Mouse (Mus musculus) liver, postnatal 0 days (tissue): ENCODE measurements around the gene Lelp1. TPM values are rescaled to one million over a fixed set of nuclear protein-coding genes. Genes with fewer than 3 reads are reported as not detected.

Experiments used
- ATAC-seq: fragments of 200-750 bp; cut with Nextera tagmentation; 2 replicates; pipeline ENCODE4 v1.8.0; 2017; ENCODE audit warnings: mild to moderate bottlenecking, moderate library complexity
- DNase-seq: peaks from one replicate; pipeline ENCODE4 v3.0.0-alpha.2; 2016
- H3K27ac ChIP-seq: fragments of 300-500 bp; sonication (generic); 2 replicates; pipeline ENCODE4 v1.5.1; 2014; ENCODE audit warnings: antibody characterized with exemption, moderate library complexity, mild to moderate bottlenecking, low read depth
- H3K27me3 ChIP-seq: fragments of 300-500 bp; sonication (generic); 2 replicates; pipeline ENCODE4 v1.6.1; 2014; ENCODE audit warnings: low read length, control low read depth, mixed read lengths; ENCODE audit not compliant: insufficient read depth
- H3K36me3 ChIP-seq: fragments of 300-500 bp; sonication (generic); replicated peaks from 2 replicates; pipeline ENCODE4 v1.6.1; 2014; ENCODE audit warnings: mild to moderate bottlenecking, control low read depth, low read length, moderate library complexity, mixed read lengths; ENCODE audit not compliant: insufficient read depth
- H3K4me1 ChIP-seq: fragments of 300-500 bp; sonication (generic); 2 replicates; pipeline ENCODE4 v1.6.1; 2014; ENCODE audit warnings: antibody characterized with exemption, mild to moderate bottlenecking, control low read depth; ENCODE audit not compliant: insufficient read depth
- H3K4me2 ChIP-seq: fragments of 300-500 bp; sonication (generic); 2 replicates; pipeline ENCODE4 v1.6.1; 2014; ENCODE audit warnings: low read depth, mild to moderate bottlenecking, low read length, moderate library complexity, mixed read lengths
- H3K4me3 ChIP-seq: fragments of 300-500 bp; sonication (generic); 2 replicates; pipeline ENCODE4 v1.5.1; 2014; ENCODE audit warnings: low read depth, low read length
- H3K9ac ChIP-seq: fragments of 300-500 bp; sonication (generic); replicated peaks from 2 replicates; pipeline ENCODE4 v1.6.1; 2014; ENCODE audit warnings: mild to moderate bottlenecking, moderate library complexity
- H3K9me3 ChIP-seq: fragments of 300-500 bp; sonication (generic); 2 replicates; pipeline ENCODE4 v1.6.1; 2016; ENCODE audit warnings: mild to moderate bottlenecking, control low read depth, low read length, mixed read lengths
- CTCF ChIP-seq: sonication (generic); IDR thresholded peaks from 2 replicates; pipeline ENCODE4 v1.5.1; 2016; ENCODE audit warnings: antibody characterized with exemption, low read depth
- EP300 ChIP-seq: IDR thresholded peaks from 2 replicates; pipeline ENCODE4 v1.6.1; 2016; ENCODE audit warnings: antibody characterized with exemption, low read depth, mild to moderate bottlenecking
- WGBS: fragments of 180-500 bp; shearing (Covaris S2); extraction: QIAGEN DNeasy Blood & Tissue Kit; methylation state at CpG from one replicate; pipeline ENCODE4 v1.1.7; 2014; ENCODE audit not compliant: insufficient replicate concordance; 5-methylcytosine and 5-hydroxymethylcytosine counted together
- polyA plus RNA-seq: library from polyadenylated mRNA; unstranded; fragments of >200 nt; fragmentation: Nextera tagmentation; extraction: Ambion mirVana; gene quantifications from 2 replicates; pipeline ENCODE4 v1.2.1, GENCODE M21; 2015

Gene Lelp1
- polyA plus RNA-seq, 1 experiment from 2014 or later, result not detected

- Histone ChIP-seq H3K27me3 (no peaks in the 10 kb centered on the region), H3K9me3 (no peaks in the 10 kb centered on the region), H3K36me3 (no peaks in the 10 kb centered on the region), H3K4me2 (no peak overlapping the region), H3K4me1 (no peaks in the 10 kb centered on the region), H3K27ac (no peak overlapping the region), H3K4me3 (no peak overlapping the region), H3K9ac (no peak overlapping the region)
- no peak for DNase-seq
- WGBS, result 43% methylated on average over 2 of the region's 2 CpGs
- TF ChIP-seq CTCF (peak; percentile 26; the same call in 1 of the 2 replicates), EP300 (no peak)
- no peak for ATAC-seq
These were observed 4.9 kb upstream of the Lelp1 start for GRCm38 (mm10) chr3:92147420-92147819.

- no peak for DNase-seq
- Histone ChIP-seq H3K4me1 (no peaks in the 10 kb centered on the region), H3K36me3 (no peaks in the 10 kb centered on the region), H3K4me3 (no peak within 1 kb of the TSS), H3K4me2 (no peak within 1 kb of the TSS), H3K27me3 (no peaks in the 10 kb centered on the region), H3K9ac (no peak within 1 kb of the TSS), H3K9me3 (no peaks in the 10 kb centered on the region), H3K27ac (no peak within 1 kb of the TSS)
- no peak for ATAC-seq
- WGBS, result 72% methylated on average over 5 of the region's 5 CpGs
- TF ChIP-seq CTCF (no peak), EP300 (no peak)
These were observed 18.7 kb downstream of the Lelp1 start, which contains the start of gene Prr9 for GRCm38 (mm10) chr3:92123847-92124246. TSS of gene Prr9 (minus strand) at chr3:92123947.

GRCm38 (mm10) chr3:92120902-92121301 is 21.6 kb downstream of the Lelp1 start:
- no peaks in the 10 kb centered on the region for H3K27me3 ChIP-seq
- H3K9me3 ChIP-seq, result no peaks in the 10 kb centered on the region
- H3K27ac ChIP-seq, result no peak overlapping the region
- no peak overlapping the region for H3K9ac ChIP-seq
- ATAC-seq, result no peak
- no peak overlapping the region for H3K4me3 ChIP-seq
- no peak for DNase-seq
- TF ChIP-seq CTCF (no peak), EP300 (no peak)
- no peaks in the 10 kb centered on the region for H3K36me3 ChIP-seq
- H3K4me2 ChIP-seq, result no peak overlapping the region
- WGBS, result 70% methylated on average over 3 of the region's 3 CpGs
- no peaks in the 10 kb centered on the region for H3K4me1 ChIP-seq

DNA sequence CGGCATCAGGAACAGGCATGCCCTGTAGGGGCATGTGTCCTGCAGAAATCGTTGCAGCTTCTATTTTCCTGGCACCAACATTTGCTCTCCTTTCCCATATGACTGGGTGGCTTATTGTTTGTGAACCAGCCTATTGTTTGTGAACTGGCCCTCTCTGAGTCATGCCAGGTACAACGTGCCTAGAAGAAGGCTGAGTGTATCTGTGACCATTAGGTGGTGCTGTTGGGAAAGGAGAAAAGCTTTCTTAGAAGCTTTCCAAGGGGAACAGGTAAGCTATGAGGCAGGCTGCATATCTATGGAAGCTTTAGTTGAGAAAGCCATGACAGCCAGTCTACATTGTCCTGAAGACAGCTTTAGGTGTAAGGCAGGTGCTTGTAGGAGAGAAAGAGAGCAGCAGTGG is 24.6 kb downstream of the Lelp1 start:
- TF ChIP-seq EP300 (no peak), CTCF (peak; percentile 40)

DNA sequence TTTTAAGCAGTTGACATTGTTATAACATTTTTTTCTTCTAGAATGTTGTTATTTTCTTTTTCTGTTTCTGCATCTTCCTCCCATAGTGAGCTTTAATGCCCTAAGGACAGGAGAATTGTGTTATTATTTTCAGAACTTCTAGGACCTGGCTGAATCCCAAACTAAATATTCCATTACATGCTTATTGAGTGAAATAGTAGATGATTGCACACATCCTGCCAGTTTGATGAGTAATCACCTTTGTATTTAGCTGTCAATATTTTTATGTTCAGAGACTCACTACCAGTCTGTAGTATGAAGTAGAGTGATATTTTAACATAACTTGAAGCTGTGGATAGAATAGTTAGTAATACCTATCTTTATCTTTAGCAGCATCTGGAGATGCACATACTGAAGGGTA is 31.0 kb downstream of the Lelp1 start:
- H3K36me3 ChIP-seq, result no peaks in the 10 kb centered on the region
- H3K4me1 ChIP-seq, result no peaks in the 10 kb centered on the region
- no peak overlapping the region for H3K4me2 ChIP-seq
- DNase-seq (no peak), ATAC-seq (no peak)
- no peaks in the 10 kb centered on the region for H3K27me3 ChIP-seq
- no peaks in the 10 kb centered on the region for H3K9me3 ChIP-seq
- TF ChIP-seq EP300 (no peak), CTCF (no peak)
- H3K4me3 ChIP-seq, result no peak overlapping the region
- no peak overlapping the region for H3K9ac ChIP-seq
- H3K27ac ChIP-seq, result no peak overlapping the region

More for the DNA sequence above, 24.6 kb downstream of the Lelp1 start:
- WGBS, result 28% methylated on average over 3 of the region's 3 CpGs
- no peaks in the 10 kb centered on the region for H3K4me1 ChIP-seq
- H3K27ac ChIP-seq, result no peak overlapping the region
- no peak overlapping the region for H3K4me3 ChIP-seq
- H3K27me3 ChIP-seq, result no peaks in the 10 kb centered on the region
- DNase-seq, result no peak
- no peaks in the 10 kb centered on the region for H3K36me3 ChIP-seq
- no peak overlapping the region for H3K9ac ChIP-seq
- no peaks in the 10 kb centered on the region for H3K9me3 ChIP-seq
- no peak for ATAC-seq
- no peak overlapping the region for H3K4me2 ChIP-seq

DNA sequence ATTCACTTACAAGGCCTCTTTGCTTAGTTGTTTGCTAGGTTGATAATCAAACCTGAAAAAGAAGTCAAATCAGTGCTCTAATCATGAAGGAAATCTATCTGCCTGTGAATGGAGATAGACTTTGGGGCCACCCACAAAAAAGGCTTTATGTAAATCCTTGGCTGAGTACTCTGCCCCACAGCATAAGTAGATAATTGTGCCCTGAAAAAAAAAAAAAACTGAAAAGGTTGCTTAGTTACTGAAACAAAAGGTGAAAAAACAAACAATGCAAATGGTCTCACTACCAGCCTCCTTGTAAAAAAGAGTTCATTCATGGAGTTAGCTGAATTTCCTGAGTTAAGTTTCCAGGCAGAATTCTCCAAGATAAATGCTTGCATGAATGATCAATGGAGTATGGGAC is 31.8 kb downstream of the Lelp1 start:
- ATAC-seq (no peak), DNase-seq (no peak)
- H3K27ac ChIP-seq, result no peak overlapping the region
- no peak for TF ChIP-seq CTCF
- no peak for TF ChIP-seq EP300
- H3K4me2 ChIP-seq, result no peak overlapping the region
- H3K9me3 ChIP-seq, result no peaks in the 10 kb centered on the region
- H3K27me3 ChIP-seq, result no peaks in the 10 kb centered on the region
- H3K4me1 ChIP-seq, result no peaks in the 10 kb centered on the region
- no peaks in the 10 kb centered on the region for H3K36me3 ChIP-seq
- no peak overlapping the region for H3K4me3 ChIP-seq
- H3K9ac ChIP-seq, result no peak overlapping the region

GRCm38 (mm10) chr3:92106582-92106981 is 36.0 kb downstream of the Lelp1 start:
- Histone ChIP-seq H3K36me3 (no peaks in the 10 kb centered on the region), H3K9ac (no peak overlapping the region), H3K27me3 (no peaks in the 10 kb centered on the region), H3K4me1 (no peaks in the 10 kb centered on the region), H3K4me3 (no peak overlapping the region), H3K27ac (no peak overlapping the region), H3K4me2 (no peak overlapping the region), H3K9me3 (no peaks in the 10 kb centered on the region)
- peak; percentile 56 for TF ChIP-seq CTCF
- TF ChIP-seq EP300, result no peak
- 9% methylated on average over 6 of the region's 6 CpGs for WGBS
- DNase-seq, result peak; percentile 14
- ATAC-seq, result no peak

Other genes starting within 250 kb of the Lelp1 start
- gene Pglyrp3, start 128.2 kb downstream of the Lelp1 start, polyA plus RNA-seq, result not detected in 2 replicates
- 0.06 TPM in 1 of 2 replicates, not detected in the other for gene Lor, start 59.6 kb downstream of the Lelp1 start, polyA plus RNA-seq
- not detected in 2 replicates for gene Prr9, start 18.8 kb downstream of the Lelp1 start, polyA plus RNA-seq
- gene Sprr2a1, start 73.1 kb upstream of the Lelp1 start, polyA plus RNA-seq, result not detected in 2 replicates
- gene Sprr2a2, start 73.2 kb upstream of the Lelp1 start, polyA plus RNA-seq, result 0.21 TPM in 1 of 2 replicates, not detected in the other
- not detected in 2 replicates for gene Sprr2a3, start 142.7 kb upstream of the Lelp1 start, polyA plus RNA-seq
- not detected in 2 replicates for gene Sprr2b, start 173.9 kb upstream of the Lelp1 start, polyA plus RNA-seq
- gene Sprr2d, start 196.4 kb upstream of the Lelp1 start, polyA plus RNA-seq, result not detected in 2 replicates
- gene Sprr2e, start 209.4 kb upstream of the Lelp1 start, polyA plus RNA-seq, result not detected in 2 replicates
- not detected in 2 replicates for gene Sprr2f, start 222.4 kb upstream of the Lelp1 start, polyA plus RNA-seq
- not detected in 2 replicates for gene Sprr2h, start 242.9 kb upstream of the Lelp1 start, polyA plus RNA-seq